Mouse (Mus musculus) adrenal gland, postnatal 4 days (tissue): ENCODE data around the gene Itpkb. TPM values are rescaled to one million over a fixed set of nuclear protein-coding genes. Genes with fewer than 3 reads are reported as not detected.

Experiments used
- DNase-seq, 2 experiments: peaks; one replicate each; pipeline ENCODE4 v3.0.0; 2021 to 2022; ENCODE audit warnings: low spot score in 2 of 2, mixed read lengths in 2 of 2
- total RNA-seq, 2 experiments: library from RNA; stranded (reverse); gene quantifications; 2 replicates each; pipeline ENCODE4 v1.2.3; 2021

The Itpkb gene
- total RNA-seq, 2 experiments from 2014 or later = 73.5 to 77.8 TPM

- DNase-seq = no peak
These were observed 8.9 kb downstream of the Itpkb start for GRCm38 (mm10) chr1:180339143-180339542.

- no peak for DNase-seq
These were observed 12.7 kb downstream of the Itpkb start for GRCm38 (mm10) chr1:180342944-180343343.

GRCm38 (mm10) chr1:180343434-180344210 is 13.3 kb downstream of the Itpkb start:
- no peak for DNase-seq

GRCm38 (mm10) chr1:180345098-180345497 is 14.8 kb downstream of the Itpkb start:
- no peak for DNase-seq

GRCm38 (mm10) chr1:180347059-180347458 is 16.8 kb downstream of the Itpkb start:
- no peak for DNase-seq

DNA sequence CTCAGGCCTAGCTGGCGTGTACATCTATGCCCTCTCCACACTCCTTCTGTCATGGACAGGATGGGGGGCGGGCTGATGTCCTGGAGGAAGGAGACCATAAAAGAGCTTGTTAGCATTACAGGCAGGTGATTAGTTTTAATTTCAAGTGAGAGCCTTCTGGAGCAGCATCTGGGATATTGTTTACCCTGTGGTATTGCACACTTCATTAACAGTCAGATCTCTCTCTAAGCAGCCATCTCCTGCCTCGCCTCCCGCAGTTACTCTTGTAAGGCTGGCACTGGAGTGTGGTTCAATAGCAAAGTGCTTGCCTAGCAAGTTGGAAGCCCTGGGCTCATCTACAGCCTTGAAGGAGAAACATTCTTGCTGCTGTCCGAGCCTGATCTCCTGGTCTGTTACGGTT is 17.6 kb downstream of the Itpkb start:
- DNase-seq = no peak

DNA sequence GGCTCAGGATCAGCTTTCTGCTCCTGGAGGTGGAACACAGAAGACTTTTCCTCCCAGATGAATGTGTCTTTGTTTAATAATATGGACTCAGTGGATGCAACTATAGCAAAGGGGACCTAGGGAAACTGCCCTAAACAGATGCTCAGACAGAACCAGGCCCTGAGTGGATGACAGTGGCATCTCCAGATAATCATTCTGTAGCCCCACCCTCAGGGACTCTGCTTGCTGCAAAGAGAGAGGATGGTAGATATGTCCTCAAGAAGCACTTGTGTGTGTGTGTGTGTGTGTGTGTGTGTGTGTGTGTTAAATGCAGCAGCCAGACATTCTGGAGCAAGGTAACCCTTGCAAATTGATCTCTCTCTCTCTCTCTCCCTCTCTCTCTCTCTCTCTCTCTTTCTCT is 18.8 kb downstream of the Itpkb start:
- no peak for DNase-seq

- DNase-seq = no peak
These were observed 22.0 kb downstream of the Itpkb start for GRCm38 (mm10) chr1:180352258-180352657.

- DNase-seq = no peak
These were observed 23.8 kb downstream of the Itpkb start for GRCm38 (mm10) chr1:180354129-180354528.

- DNase-seq = no peak
These were observed 24.9 kb downstream of the Itpkb start for GRCm38 (mm10) chr1:180354976-180355730.

DNA sequence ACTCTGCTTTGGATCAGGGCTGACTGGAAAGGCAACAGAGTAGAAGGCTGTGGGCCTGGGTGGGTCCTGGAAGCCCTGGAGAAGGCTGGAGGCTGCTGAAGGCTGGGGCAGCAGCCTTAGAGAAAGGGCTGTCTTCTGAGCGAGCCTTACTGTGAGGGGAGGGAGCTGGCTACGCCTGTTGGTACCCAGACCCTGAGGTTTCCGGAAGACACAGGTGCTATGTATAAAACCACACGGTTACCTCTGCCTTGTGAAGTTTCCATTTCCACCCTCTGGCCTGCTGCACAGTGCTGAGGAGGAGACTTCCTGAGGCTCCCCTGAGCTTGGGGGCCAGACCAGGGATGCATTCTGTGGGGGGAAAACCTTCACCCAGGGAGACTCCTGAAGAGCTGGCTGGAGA is 25.9 kb downstream of the Itpkb start:
- DNase-seq = no peak

- no peak for DNase-seq
These were observed 26.6 kb downstream of the Itpkb start for GRCm38 (mm10) chr1:180356857-180357256.

DNA sequence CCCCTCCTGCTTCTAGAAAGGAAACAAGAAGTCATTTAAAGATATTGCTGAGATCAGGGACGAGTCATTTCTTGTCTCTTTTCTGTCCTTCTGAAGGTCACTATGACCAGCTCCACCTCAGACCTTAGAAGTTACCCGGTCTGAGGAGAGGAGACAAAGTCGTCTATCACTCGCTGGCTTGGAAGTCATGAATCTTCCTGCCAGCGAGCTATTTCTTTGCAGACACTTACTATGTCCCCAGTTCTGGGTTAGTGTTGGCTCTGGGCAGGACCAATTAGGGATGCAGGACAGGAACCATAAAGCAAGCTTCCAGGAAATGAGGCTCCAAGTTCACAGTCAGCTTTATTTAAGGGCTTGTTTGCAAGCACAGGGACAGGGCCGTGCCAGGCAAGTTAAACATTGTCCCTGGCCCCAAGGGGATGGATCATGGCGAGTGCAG is 27.6 kb downstream of the Itpkb start:
- DNase-seq = no peak

DNA sequence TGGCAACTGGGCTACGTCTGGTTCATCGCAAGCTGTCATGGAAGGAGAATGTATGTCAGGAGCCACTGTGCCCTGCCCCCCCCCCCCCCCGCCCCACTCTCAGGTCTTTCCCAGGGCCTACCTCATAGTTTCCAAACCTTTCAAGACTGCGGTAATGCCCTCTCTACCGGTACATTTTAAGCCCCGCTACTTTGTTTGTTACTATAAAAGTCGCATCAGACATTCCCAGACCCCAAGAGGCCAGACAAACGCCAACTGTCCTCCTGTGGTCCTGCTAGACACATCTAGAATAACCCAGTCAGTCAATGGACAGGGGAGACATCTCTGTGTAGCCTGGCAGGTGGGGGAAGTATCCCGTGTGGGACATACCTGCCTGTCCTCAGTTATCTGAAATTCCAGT is 28.2 kb downstream of the Itpkb start:
- DNase-seq = no peak

- no peak for DNase-seq
These were observed 29.0 kb downstream of the Itpkb start for GRCm38 (mm10) chr1:180359311-180359710.

DNA sequence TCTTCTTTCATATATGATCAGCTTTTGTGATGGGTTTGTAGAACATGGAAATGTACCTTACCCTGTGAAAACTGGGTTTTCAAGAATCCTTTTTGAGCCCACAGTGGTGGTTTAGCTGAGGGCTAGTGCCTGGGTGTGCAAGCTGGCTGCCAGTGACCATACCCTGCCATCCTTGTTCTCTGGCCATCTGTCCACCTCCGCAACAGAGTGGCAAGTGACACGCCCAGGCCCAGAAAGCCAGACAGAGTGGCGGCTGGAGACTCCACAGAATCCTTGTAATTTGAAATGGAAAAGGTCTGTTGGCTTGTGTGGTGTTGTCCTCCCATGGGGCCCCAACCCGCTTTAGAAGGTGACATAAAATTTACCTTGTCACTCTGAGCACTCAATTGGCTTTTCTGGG is 31.9 kb downstream of the Itpkb start:
- DNase-seq = no peak

DNA sequence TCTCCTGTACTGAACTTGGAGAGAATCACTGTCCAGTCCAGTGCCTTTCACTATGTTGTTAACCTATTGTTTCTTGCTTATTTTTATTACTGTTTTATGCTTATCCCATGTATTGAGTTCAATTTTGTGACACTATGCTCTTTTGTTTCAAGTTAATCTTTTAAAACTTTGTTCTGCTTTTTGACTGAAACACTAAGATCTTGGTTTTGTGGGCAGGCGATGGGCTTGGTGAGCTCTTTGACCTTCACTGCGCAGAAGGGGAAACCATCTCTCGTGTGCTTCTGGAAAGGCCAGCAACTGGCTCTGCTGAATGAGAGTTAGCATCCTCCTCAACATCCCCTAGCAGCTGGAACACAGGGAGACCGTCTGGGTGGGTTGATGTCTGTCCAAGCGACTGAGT is 32.6 kb downstream of the Itpkb start:
- no peak for DNase-seq

DNA sequence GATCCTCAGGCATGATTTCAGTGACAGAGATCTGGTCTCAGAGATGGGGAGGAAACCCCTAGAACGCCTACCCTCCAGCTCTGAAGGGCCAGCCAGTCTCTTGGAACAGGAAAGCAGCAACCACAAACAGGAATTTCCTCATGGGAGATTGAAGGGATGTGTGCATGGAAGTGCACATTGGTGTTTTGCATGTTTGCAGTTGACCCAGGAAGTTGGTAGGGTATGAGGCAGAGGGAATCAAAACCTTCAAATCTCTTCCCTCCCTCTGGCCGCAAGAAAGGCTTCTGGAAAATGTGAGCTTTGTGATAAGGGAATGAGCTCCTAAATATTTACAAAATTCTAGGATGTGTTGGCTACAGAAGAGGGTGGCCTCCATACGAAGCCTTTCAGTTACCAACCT is 33.0 kb downstream of the Itpkb start:
- no peak for DNase-seq

DNA sequence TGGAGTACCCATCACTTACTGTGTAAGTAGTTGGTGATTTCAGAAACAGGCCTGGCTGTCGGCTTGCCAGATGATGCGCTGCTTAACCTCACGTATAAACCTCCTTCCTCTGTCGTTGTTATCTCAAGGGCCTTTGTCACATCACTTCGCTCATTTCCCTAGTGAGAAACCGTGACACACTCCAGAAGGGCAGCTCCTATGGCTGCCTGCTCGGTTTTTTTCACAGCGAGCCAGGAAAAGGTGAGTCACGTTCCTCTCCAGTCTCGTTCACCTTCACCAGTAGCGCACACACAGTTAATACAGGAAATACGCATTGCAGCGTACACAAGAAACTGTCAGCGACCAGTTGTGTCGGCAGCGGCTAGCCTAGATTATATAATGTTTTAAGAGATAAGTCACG is 33.7 kb downstream of the Itpkb start:
- DNase-seq = no peak

DNA sequence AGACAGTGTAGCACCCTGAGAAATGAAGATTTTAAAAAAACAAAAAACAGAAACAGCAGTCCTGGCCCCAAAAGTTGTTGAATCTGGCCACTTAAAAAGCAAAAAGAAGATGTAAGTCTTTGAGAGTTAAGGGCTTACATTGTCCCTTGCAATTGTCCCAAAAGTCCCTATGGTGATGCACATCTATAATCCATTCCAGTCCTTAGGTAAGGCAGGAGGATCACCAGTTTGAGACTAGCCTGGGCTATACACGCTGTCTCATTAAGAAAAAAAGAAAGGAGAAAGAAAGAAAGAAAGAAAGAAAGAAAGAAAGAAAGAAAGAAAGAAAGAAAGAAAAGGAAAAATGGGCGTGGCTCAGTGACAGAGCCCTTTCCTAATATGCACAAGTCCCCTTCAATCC is 34.4 kb downstream of the Itpkb start:
- no peak for DNase-seq

- DNase-seq = peak; percentile 87
These were observed 35.0 kb downstream of the Itpkb start for GRCm38 (mm10) chr1:180365180-180365810.
